Mouse (Mus musculus) inflammation-experienced regulatory T-cells, adult 16 weeks (primary cell): Measurements from ENCODE around the gene Smarca4. TPM values are rescaled to one million over a fixed set of nuclear protein-coding genes. Genes with fewer than 3 reads are reported as not detected.

Experiments
- polyA plus RNA-seq: library from polyadenylated mRNA; unstranded; fragments of 100-300 nt; shearing (Covaris generic); gene quantifications from one replicate; pipeline ENCODE4 v1.2.1, GENCODE M21; 2017

The Smarca4 gene
- 71.6 TPM for polyA plus RNA-seq

DNA sequence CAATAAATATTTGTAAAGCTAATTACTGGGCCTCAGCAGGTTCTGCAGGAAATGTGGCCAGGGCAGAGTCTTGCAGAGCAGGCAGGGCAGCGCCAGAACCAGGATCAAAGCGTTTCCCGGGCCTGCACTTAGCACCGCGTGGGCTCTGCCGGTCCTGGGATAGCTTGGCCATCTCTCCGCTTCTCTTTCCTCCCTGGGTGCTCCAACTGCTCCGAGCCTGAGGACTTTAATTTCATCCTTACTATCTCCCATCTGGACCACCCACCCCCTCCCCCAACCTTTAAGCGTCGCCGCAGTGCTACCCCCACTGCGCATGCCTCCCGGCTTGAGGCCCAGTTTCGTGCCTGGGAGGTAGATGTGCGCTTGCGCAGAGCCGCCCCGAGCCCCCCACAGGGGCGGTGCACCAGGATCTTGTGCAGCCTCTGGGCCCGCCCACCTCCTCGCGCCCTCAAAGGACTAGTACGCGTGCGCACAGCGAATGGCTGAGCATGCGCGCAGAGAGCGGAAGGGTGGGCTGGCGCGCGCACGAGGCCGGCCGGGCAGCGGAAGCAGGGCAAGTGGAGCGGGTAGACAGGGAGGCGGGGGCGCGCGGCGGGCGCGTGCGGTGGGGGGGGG lies at the start of gene Smarca4:
Gene Smarca4, plus strand, starts transcription at position 553 of the 615 bp plus-strand sequence.

DNA sequence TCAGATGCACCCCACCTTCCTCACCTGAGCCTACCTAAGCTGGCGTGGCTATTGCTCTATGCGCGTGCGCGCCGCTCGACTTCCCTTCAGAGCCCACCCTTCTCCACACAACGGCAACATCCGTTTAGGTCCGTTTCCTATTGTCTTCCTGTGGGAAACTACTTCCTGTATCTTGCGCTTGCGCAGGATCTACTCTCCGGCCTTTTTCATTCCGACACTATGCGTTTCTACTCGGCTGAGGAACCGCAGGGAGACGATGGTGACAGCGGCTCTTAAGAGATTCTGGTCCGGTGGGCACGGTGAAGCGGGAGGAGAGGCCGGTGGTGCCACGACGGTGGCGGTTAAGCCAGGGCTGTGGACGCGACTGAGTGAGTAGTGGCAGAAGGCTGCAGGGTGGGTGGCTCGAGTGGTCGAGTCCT lies 23.3 kb upstream of the Smarca4 start, which contains the start of the genes Timm29 and Yipf2:
Gene Timm29, plus strand, starts transcription at position 20 of the 419 bp plus-strand sequence.
Gene Yipf2, minus strand, starts transcription at position 126 of the 419 bp plus-strand sequence.

DNA sequence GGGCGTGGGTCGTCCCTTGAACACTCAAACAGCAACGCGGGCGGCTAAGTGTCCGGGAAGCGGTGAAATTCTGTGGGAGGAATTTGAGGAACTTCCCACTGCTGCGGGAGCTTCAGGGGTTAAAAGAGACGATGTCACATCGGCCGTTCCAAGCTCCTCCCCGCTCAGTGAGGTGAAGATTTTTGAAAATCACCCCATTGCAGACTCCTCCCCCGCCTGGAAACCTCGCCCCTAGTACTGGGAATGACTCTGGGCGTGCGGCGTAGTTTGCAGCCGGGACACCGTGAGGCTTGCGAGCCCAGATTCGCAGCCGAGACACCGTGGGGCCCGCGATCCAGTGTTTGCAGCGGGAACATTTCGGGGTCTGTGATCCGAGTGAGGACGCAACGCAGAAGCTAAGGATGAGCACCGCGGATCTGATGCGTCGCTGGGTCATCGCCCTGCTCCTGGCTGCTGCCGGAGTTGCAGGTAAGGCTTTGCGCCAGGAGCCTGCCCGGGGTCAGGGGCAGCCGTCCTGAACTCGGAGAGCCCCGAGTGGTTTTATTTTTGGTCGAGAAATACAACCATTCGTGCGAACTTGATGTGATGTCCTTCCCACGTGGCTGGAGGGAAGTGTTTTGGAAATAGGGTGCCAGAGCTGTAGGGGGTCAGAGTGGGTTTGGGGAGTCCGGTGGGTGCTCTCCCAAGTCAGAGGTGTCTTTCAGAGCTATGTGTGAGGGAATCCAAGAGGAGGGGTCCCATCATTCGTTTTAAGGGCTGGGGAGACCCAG lies 107.6 kb downstream of the Smarca4 start, which contains the start of gene Ldlr:
Gene Ldlr, plus strand, starts transcription at position 107 of the 770 bp plus-strand sequence.

Other genes with a start within 250 kb of the Smarca4 start
- 70.1 TPM for gene Ilf3, start 248.3 kb upstream of the Smarca4 start, polyA plus RNA-seq
- gene Qtrt1, start 204.3 kb upstream of the Smarca4 start, polyA plus RNA-seq: 39.5 TPM
- 282 TPM for gene Dnm2, start 191.3 kb upstream of the Smarca4 start, polyA plus RNA-seq
- gene Tmed1, start 105.9 kb upstream of the Smarca4 start, polyA plus RNA-seq: 11.5 TPM
- 40.9 TPM for gene AB124611, start 90.0 kb upstream of the Smarca4 start, polyA plus RNA-seq
- gene Carm1, start 69.3 kb upstream of the Smarca4 start, polyA plus RNA-seq: 8.1 TPM
- gene Timm29, start 23.4 kb upstream of the Smarca4 start, polyA plus RNA-seq: 2.7 TPM
- gene Yipf2, start 23.3 kb upstream of the Smarca4 start, polyA plus RNA-seq: 35.3 TPM
- 32.4 TPM for gene Ldlr, start 107.3 kb downstream of the Smarca4 start, polyA plus RNA-seq
- 7.4 TPM for gene Spc24, start 144.1 kb downstream of the Smarca4 start, polyA plus RNA-seq
- gene Kank2, start 182.6 kb downstream of the Smarca4 start, polyA plus RNA-seq: not detected
- gene Angptl8, start 219.3 kb downstream of the Smarca4 start, polyA plus RNA-seq: not detected
- 5.5 TPM for gene Dock6, start 236.5 kb downstream of the Smarca4 start, polyA plus RNA-seq